ENCODE assay signal across 22 mouse cellular contexts in the genomic region with DNA sequence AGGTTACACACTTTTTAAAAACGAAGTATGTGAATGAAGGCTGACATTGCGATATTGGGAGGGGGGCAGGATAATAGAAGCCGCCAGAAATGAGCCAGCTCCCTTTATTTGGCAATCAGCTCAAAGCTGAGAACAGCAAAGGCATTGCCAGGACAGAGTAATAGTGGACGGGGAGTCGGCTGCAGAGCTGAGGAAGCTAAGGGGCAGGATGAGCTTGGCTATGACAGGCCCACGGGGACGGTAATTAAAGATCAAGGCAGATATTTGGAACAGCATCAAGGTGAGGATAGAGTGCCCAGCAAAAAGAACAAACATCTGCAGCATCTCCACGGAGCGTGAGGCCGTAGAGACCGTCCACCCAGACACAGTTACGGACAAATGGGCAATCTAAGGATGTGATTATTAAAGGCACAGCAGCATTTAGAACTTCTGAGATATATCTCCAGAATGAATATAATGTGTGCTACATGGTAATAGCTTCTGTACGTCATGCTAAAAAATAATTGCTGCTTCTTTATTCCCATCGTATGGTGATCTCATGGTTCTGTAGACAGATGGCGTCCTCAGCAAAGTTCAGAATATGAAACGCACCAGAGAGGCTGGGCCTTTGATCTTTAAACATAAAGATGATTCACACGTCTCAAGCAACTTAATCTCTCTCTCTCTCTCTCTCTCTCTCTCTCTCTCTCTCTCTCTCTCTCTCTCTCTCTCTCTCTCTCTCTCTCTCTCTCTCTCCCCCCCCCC.
A peak's percentile ranks its signal among the peaks of the same experiment; 100 is the strongest.
DNase-seq lines count a peak whose midpoint lies in the region; ATAC-seq lines count a peak whose summit lies in the region.
"Had no signal": no experiment of that assay in that cellular context is flagged by ENCODE, and none has a peak within 500 bp of the region (broad histone marks: within the 10 kb centered on the region; RNA-seq: fewer than 3 reads in every experiment).

No protein-coding gene starts in this region.

- H3K9me3 ChIP-seq in hindbrain, embryonic 13.5 days: no peaks in the 10 kb centered on the region
- no peaks in the 10 kb centered on the region for H3K9me3 ChIP-seq in hindbrain, embryonic 12.5 days (replicated peaks)
- no peaks in the 10 kb centered on the region for H3K9me3 ChIP-seq in neural tube, embryonic 13.5 days
- H3K9me3 ChIP-seq: embryonic facial prominence, embryonic 12.5 days had no signal

- peaks cover 18% of the 10 kb centered on the region for H3K4me1 ChIP-seq in hindbrain, embryonic 13.5 days (replicated peaks)
- no peaks in the 10 kb centered on the region for H3K4me1 ChIP-seq in hindbrain, embryonic 12.5 days
- H3K4me1 ChIP-seq in neural tube, embryonic 13.5 days (replicated peaks): peaks cover 6% of the 10 kb centered on the region
- H3K4me1 ChIP-seq: embryonic facial prominence, embryonic 12.5 days had no signal

- no peak overlapping the region for H3K4me2 ChIP-seq in hindbrain, embryonic 13.5 days
- H3K4me2 ChIP-seq in hindbrain, embryonic 12.5 days (replicated peaks): no peak overlapping the region
- no peak overlapping the region for H3K4me2 ChIP-seq in neural tube, embryonic 13.5 days
- H3K4me2 ChIP-seq: embryonic facial prominence, embryonic 12.5 days; heart, embryonic 11.5 days had no signal

- no peaks in the 10 kb centered on the region for H3K27me3 ChIP-seq in hindbrain, embryonic 13.5 days
- no peaks in the 10 kb centered on the region for H3K27me3 ChIP-seq in hindbrain, embryonic 12.5 days
- no peaks in the 10 kb centered on the region for H3K27me3 ChIP-seq in neural tube, embryonic 13.5 days
- H3K27me3 ChIP-seq: embryonic facial prominence, embryonic 12.5 days had no signal

- DNase-seq in cerebellum, postnatal 14 days: peak; percentile 34 to 38
- no peak for DNase-seq in cerebellum, adult 11 months
- DNase-seq in neural tube, embryonic 10.5 days (ENCODE audit: extremely low spot score, low spot score): no peak
- DNase-seq in heart, adult 8-10 months (ENCODE audit: low spot score): no peak
- no peak for DNase-seq in embryo, embryonic 9.5 days (ENCODE audit: extremely low spot score)
- DNase-seq: adrenal gland, postnatal 10 days; cerebellum, adult 18-20 months; heart, postnatal 10 days; kidney, adult 18-20 months; liver; right cerebral cortex, postnatal 14 days; spleen, adult 18-20 months; thymus, postnatal 4 days had no signal

- no peak overlapping the region for H3K9ac ChIP-seq in hindbrain, embryonic 13.5 days
- H3K9ac ChIP-seq in hindbrain, embryonic 12.5 days: no peak overlapping the region
- H3K9ac ChIP-seq in neural tube, embryonic 13.5 days: no peak overlapping the region
- H3K9ac ChIP-seq: embryonic facial prominence, embryonic 12.5 days had no signal

- H3K36me3 ChIP-seq in hindbrain, embryonic 13.5 days: no peaks in the 10 kb centered on the region
- no peaks in the 10 kb centered on the region for H3K36me3 ChIP-seq in hindbrain, embryonic 12.5 days
- H3K36me3 ChIP-seq in neural tube, embryonic 13.5 days: no peaks in the 10 kb centered on the region
- H3K36me3 ChIP-seq: embryonic facial prominence, embryonic 12.5 days; G1E had no signal

- peak; percentile 65; the same call in 1 of the 2 replicates for ATAC-seq in hindbrain, embryonic 13.5 days (ENCODE audit: low FRiP score)
- ATAC-seq in hindbrain, embryonic 12.5 days (ENCODE audit: low FRiP score): no peak
- ATAC-seq in neural tube, embryonic 13.5 days (ENCODE audit: low read depth): peak; percentile 43; the same call in 1 of the 2 replicates
- ATAC-seq: activated CD4-positive, CD25-positive, alpha-beta regulatory T cell, adult 4 months; lung, postnatal 0 days had no signal

- WGBS in hindbrain, embryonic 13.5 days: 69% methylated on average over 17 of the region's 17 CpGs
- WGBS in hindbrain, embryonic 12.5 days: 80% methylated on average over 17 of the region's 17 CpGs
- 66% methylated on average over 17 of the region's 17 CpGs for WGBS in neural tube, embryonic 13.5 days

- H3K4me3 ChIP-seq in hindbrain, embryonic 13.5 days: no peak overlapping the region
- no peak overlapping the region for H3K4me3 ChIP-seq in hindbrain, embryonic 12.5 days
- no peak overlapping the region for H3K4me3 ChIP-seq in neural tube, embryonic 13.5 days
- H3K4me3 ChIP-seq: embryonic facial prominence, embryonic 12.5 days had no signal

- peak overlapping the region; percentile 5 for H3K27ac ChIP-seq in hindbrain, embryonic 13.5 days
- H3K27ac ChIP-seq in hindbrain, embryonic 12.5 days: no peak overlapping the region
- 0 out of 2 replicates have a peak overlapping the region, but pooled peaks have one; percentile 28 for H3K27ac ChIP-seq in neural tube, embryonic 13.5 days (replicated peaks)
- H3K27ac ChIP-seq: embryonic facial prominence, embryonic 12.5 days; kidney, postnatal 0 days had no signal

Comparison
In these comparisons a context has a peak if more than half of its experiments do, and no peak if none do; other contexts are left out.
1. DNase-seq: peak in cerebellum, postnatal 14 days (2 of 2); none in cerebellum, adult 11 months (single experiment), neural tube, embryonic 10.5 days (single experiment), heart, adult 8-10 months (single experiment) and embryo, embryonic 9.5 days (single experiment).